Mouse (Mus musculus) CH12F3 (cell line): ENCODE measurements around the gene Sco2.

Source experiments
- in situ Hi-C: fragments of 300-500 bp; cut with MboI; formaldehyde crosslinking; loops from 2 replicates; pipeline ENCODE4 v1.14.3; 2020; ENCODE audit warnings: low sequenced_read_pairs

The Sco2 gene

GRCm38 (mm10) chr15:89334271-89334670 is 39.4 kb downstream of the Sco2 start, which contains the start of gene Miox:
TSS of gene Miox (plus strand) at chr15:89334398.
- in situ Hi-C loops = no loop called here

GRCm38 (mm10) chr15:89326441-89326840 is 47.2 kb downstream of the Sco2 start:
- in situ Hi-C loops = no loop called here

- in situ Hi-C loops = no loop called here
Observed at GRCm38 (mm10) chr15:89323656-89324055, 50.0 kb downstream of the Sco2 start.

GRCm38 (mm10) chr15:89322670-89323522 is 50.8 kb downstream of the Sco2 start, which contains the start of gene Adm2:
TSS of gene Adm2 (plus strand) at chr15:89322720.
- in situ Hi-C loops = no loop called here
